Mouse (Mus musculus): ENCODE measurements at regions not wholly inside any gene's neighbourhood (a gene's known extent, or its start where the extent isn't known, plus 50 kb on each side); places are given as distances from the start of the nearest gene placed in this dataset.

DNA sequence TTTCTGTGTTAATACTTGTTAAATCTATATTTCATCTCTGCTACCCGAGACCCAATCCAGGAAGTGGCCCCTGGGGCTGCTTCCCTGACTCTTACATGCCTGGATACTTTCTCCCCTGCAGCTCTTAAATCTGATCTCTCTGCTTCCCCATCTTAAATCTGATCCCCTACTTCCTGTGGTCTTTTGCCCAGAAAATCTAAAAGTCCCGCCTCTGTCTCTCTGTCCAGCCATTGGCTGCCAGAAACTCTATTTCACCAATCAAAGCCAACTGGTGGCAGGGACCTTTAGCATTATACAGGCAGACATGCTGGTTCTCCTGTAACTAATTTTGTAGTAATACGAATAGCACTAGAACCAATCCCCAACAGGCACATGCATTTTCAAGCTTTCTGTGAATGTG lies 59.0 kb upstream of the Ccdc91 start:
- no peak for DNase-seq
- intact Hi-C loops (cut with DNase I): no loop called here

DNA sequence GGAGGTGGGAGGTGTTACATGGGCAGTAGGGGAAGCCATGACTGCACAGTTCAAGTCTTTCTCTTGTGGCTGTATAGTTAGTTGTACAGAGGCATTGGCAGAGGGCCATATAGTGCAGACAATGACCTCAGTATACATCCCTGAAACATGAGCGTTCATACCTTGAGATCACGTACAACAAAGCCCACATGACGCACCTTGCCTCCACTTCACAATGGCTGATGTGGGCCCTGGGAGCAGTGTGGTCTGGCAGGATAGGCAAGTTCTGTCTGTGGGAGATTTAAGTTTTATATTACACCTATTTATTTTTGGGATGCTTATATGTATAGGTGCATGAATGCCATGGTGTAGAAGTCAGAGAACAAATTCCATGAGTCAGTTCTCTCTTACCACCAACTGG lies 61.9 kb upstream of the Ccdc91 start:
- intact Hi-C loops (cut with DNase I): no loop called here
- DNase-seq: no peak

DNA sequence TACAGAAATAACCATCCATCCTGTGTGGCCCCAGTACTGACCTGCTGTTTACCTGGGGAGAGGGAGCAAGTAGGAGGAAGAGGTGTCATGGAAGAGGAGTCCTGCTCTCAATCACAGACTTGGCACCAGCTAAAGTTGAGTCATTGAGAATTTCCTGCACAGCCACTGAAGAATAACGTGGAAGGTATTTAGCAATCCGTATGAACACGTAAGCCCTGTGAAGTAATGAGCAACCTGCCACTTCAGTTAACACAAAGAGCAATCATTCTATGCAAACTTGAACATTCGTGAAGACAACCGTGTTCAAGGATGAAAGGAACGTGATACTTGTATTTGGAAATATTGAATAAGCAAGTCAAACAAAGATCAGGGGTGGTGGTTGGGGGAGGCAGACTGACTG lies 77.6 kb upstream of the Ccdc91 start:
- intact Hi-C loops (cut with DNase I): no loop called here
- no peak for DNase-seq

DNA sequence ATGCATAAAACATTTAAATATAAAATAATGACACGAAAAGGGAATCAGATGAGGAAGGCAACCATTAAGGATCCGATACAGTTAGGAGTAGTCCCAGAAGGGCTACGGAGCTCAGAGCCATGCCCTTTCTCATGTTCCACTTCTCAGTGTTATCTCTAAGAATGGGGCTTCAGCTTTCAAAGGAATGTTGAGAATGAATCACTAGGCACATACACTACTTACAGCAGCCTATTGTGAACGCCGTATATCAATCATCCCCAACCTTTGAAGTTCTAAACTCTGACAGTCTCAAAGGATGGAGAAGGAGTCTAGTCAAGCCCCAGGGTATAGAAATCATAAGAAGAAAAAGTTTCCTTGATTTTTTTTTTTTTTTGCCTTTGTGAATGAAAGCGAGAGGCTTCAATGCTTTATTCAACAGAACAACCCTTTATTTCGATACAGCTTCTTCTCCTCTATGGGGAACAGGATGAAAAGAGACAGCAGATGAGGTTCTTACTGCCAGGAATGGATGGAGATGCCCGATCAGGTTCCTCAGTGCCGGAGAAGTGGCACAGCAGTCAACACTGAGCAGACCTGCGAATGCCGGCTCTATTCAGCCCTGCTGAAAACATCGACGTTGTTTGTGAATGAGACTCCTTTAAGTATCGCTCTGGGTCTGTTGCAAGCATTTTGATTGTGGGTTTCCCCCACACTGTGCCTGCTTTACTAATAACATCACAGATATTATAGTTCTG lies 84.0 kb upstream of the Ccdc91 start:
- intact Hi-C loops (cut with DNase I): no loop called here
- DNase-seq: no peak

DNA sequence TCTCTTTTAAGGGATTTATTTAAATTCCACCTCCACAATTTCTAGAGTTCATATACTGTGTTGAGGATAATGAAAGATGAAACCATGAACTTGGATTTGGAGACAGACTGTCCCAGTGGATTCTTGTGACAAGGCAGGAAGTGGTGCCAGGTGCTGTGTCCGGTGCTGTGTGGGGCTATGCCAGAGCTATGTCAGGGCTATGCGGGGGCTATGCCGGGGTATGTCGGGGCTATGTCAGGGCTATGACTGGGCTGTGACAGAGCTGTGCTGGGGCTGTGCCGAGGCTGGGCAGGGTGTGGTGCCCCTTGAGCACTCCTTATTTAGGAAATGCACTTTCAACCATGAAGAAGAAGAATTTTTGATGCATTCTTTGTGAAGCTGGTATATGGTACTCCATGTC lies 85.1 kb upstream of the Ccdc91 start:
- no peak for DNase-seq
- intact Hi-C loops (cut with DNase I): no loop called here

DNA sequence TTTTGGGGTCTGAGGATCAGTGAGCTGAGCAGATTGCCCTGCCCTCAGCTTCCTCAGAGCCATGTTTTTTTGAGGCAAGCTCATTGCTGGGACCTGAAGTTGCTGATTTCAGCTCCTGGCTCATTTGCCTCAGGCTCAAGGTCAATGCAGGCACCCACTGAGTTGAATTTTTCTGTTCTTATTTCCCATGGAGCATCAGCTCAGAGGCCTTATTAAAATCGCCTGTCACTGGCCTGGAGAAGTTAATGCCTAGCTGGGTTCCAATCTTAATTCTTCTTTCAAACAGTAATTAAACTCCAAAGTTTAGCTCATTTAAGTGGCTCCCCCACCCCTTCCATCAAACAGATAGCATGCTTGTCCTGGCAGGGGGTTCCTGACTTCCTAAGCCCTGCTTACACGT lies 86.9 kb upstream of the Ccdc91 start:
- intact Hi-C loops (cut with DNase I): no loop called here
- DNase-seq: no peak

DNA sequence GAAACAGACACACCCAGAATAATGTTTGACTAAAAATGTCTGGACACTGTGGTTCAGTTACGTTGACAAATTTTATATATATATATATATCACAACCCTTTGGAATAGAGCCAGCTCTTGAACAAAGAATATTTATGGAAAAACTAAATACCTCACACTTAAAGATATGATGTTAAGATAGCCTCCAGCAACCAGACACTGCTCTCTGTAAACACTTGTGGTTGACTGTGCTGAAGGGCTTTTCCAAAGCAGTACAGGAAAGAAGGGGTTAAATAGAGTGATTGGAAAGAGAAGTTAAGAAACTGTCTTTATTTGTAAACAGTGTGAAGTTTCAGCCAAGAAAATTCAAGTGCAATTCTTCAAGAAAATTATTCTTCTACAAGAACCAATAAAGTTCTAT lies 90.0 kb upstream of the Ccdc91 start:
- intact Hi-C loops (cut with DNase I): no loop called here
- no peak for DNase-seq

DNA sequence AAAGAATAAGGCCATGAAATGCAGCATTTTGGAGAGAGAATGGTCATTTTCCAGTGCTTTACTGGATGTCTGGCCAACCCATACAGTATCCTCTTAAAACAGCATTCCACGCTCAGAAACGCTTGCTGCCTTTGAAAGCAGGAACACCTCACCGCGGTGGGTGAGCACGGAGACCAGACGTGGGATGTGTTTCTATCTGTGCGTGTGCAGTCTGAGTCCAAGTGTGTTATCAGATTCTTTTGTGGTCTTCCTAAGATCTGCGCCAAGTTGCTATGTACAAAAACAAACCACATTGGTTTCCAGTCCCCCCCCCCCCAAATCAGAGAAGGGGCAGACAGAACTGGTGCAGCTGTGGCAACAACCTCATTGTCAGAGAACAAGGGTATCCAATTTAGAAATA lies 95.1 kb upstream of the Ccdc91 start:
- intact Hi-C loops (cut with DNase I): no loop called here
- no peak for DNase-seq

DNA sequence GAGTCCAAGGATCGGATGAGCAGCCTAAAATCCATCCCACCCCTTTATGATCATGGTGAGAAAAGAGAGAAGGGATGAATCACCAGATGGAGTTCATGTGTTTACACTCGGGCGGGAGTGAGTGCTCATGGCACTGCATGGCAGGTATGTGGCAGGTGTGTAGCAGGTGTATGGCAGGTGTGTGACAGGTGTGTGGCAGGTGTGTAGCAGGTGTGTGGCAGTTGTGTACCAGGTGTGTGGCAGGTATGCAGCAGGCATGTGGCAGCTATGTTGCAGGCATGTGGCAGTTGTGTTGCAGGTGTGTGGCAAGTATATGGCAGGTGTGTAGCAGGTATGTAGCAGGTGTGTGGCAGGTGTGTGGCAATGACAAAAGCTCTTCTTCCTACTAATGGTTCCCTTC lies 97.9 kb upstream of the Ccdc91 start:
- no peak for DNase-seq
- intact Hi-C loops (cut with DNase I): no loop called here

DNA sequence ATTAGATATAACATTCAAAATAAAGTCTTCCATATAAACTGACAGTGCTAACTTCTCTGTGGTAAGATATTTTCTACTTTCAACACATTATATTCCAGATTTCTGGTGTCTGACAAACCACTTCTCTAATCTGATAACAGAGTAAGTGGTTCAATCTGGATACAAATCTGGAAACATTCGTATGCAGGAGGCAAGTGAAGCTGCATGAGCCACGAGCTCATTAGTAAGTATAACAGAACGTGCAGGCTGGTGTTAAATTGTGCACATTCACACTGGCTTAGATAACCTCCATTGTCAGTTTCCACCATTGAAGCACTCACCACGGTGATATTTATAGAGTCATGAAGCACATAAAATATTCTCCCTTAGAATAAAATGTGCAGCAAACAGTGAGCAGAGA lies 103.9 kb upstream of the Ccdc91 start:
- DNase-seq: no peak
- intact Hi-C loops (cut with DNase I): no loop called here

DNA sequence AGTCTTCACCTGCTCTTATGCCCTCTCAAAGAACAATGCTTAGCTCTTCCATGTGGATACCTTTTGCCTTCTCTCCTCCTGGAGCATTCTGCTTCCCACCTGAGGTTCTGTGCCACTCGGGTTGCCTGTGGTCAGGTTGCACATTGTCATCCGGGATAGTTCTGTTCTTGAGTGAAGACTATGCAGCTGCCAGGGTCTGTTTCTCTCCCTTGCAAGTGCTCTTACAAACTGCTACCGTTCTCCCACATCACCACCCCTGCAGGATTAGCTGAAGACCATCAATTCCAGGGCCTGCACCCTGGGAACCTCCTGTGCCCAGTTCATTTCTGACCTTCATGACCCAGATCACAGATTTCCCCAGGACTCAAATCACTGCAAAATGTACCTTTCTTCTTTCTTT lies 104.3 kb upstream of the Ccdc91 start:
- no peak for DNase-seq
- intact Hi-C loops (cut with DNase I): no loop called here

DNA sequence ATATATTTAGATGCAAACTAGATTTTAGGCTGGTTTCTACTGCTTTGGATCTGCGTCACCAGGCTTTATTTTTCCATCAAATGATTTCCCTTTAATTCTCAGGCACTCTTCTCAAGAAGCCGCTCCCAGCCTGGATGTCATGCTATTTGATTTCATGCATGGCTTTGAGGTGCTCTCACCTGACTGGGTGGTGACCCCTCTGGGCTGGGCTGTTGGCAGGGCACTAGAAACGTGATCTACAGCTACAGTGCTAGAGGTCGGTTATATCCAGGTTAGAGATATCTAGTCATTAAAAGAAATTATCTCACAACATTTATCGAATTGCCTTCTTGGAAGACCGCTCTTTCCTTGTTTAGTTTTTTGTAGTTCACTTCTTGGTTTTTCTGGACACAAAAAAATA lies 98.9 kb upstream of the Pthlh start:
- intact Hi-C loops (cut with DNase I): no loop called here
- no peak for DNase-seq

DNA sequence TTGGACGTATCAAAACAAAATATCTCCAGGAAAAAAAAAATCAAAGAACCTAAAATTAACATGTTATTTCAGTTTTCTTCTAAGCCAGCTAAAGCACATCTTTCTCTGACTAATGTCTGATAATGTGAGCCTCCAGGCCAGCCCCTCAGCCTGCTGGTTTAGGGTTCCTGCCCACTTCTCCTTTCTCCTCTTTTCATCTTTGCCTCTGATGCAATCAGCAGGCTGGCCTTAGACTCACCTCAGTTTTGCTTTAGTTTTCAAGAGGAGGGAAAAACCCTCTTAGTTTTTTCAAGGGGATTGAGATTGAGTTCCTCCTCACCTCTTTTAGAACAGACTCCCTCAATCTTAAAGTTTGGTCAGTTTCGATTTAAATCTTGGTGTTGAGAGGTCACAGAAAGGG lies 93.0 kb upstream of the Pthlh start:
- intact Hi-C loops (cut with DNase I): no loop called here
- no peak for DNase-seq

DNA sequence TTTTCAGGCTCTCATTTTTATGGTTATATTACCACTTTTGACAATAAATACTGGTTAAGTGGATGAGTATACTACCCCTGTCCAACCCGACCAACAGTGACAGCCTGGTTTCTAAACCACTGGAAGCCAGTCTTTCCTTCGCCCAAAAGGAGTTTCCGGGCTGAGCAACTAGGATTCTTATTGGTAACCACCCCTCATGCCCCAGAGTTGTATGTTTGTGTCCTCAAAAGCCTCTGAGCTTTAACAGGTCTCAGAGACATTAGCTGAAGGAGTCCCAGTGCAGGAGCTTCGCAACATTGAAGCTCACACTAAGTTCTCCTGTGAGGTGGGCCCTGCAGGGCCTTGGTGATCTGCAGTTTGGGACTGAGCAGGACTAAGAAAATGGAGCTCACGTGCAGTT lies 92.6 kb upstream of the Pthlh start:
- intact Hi-C loops (cut with DNase I): no loop called here
- DNase-seq: no peak

DNA sequence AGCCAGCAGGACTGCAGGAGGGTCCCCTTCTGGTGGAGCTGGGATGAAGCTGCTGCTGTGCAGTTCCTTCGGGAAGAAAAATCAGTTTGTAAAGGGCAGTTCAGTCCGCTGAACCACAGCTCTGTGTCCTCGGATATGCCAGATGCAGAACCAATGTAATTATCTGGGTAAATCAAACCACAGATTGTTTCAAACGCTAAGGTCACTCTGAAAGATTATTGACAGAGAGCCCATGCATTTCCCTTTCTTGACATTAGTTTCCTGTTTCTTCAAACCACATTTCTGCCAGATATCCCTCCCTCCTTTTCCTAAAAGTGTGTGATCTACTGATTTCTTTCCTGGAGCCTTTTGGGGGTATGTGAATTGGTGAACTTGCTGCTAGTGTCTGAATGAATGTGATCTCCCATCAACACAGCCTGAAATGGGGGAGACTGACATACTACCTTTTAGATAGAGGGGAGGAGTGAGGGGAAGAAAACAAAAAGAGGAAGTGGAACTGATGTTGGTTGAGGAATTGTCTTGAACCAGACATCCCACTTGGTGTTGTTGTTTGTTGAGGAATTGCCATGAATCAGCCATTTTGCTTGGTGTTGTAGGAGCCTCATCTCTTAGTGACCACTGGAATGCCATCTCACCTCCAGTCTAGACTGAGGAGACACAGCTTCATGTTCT lies 85.7 kb upstream of the Pthlh start:
- DNase-seq: no peak
- intact Hi-C loops (cut with DNase I): no loop called here

DNA sequence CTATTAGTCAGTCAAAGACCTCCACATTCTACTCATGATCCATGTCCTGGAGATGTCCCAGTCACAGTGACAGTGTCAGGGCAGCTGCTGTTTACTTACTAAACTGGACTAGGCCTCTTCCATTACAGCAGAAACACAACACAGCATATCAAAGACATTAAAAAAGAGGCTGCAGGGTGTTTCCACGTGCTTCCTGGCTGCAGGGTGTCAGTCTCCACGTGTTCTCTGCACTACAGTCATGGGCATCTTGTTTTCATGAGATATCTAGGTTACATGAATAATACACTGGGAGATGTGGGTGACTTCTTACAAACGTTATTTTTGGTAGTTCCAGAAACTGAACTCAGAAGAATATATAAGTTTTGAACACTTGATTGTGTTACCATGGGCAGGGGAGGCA lies 84.6 kb upstream of the Pthlh start:
- intact Hi-C loops (cut with DNase I): no loop called here
- no peak for DNase-seq

DNA sequence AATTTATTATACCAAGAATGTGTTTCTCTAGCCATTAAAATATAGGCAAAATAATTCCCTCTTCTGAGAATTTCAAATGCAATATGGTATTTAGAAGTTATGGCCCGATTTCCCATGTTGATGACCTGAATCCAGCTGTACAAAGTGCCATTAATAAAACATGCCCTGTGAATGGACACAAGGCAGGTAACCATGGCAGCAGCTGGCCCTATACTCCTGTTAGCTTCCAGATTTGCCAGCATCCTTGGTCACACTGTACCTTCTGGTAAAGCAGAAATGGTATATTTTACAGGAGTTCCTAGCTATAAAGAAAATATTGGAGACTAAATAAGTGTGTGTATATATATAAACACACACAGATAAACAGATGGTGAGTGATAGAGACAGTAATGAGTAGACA lies 77.1 kb upstream of the Pthlh start:
- intact Hi-C loops (cut with DNase I): no loop called here

DNA sequence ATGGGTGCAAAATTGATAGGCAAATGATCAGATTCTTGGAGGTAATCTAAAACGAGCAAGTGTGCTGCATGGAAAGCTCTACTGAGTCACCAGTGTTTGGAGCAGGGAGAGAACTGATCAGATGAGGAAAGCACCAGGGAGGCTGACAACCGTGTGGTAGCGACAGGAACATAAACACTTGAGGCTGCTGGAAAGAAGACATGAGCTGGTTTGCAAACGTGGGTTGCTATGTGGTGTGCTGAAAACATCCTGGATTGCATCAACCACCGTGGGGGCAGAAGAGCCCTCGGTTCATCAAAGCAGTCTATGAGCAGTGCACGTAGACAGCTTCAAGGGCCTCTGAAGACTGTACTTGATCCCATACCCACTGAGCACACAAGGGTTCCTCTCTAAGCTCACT lies 69.0 kb upstream of the Pthlh start:
- DNase-seq: no peak
- intact Hi-C loops (cut with DNase I): no loop called here

More for the DNA sequence above, 77.1 kb upstream of the Pthlh start:
- no peak for DNase-seq

DNA sequence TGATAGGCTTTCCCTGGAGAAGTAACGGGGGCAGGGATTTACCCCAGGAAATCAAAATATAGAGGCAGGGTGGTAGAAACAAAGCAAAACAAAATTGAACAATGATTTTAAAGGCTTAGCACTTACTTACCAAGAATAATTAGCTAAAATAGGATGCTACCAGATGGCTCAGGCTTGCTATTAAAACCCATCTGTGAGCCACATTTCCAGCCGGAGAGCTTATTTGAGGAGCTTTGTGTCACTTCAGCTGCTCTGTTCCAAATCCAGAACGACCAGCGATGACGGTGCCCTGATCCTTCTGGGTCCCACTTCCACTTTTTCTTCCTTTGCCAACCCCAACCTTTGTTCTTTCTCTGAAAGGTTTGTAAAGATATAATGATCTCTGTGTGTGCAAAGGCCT lies 65.2 kb upstream of the Pthlh start:
- no peak for DNase-seq
- intact Hi-C loops (cut with DNase I): no loop called here

DNA sequence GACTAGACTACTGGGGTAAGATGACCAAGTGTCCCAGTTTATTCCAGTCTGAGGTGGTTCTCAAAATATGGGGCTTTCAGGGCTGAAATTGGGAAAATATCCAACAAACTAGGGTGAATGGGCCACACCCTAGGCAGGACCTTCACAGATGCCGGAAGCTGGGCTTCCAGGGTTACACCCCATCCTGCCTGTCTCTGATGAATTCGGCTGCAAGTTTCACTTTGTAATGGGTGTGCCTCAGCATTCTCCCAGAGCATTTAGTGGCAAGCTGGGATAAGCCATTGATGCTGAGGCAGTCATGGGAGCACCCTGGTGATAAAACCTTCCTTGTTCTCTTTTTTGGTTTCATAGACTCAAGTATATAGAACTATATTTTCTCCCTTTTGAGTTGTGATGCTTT lies 60.4 kb upstream of the Pthlh start:
- DNase-seq: no peak
- intact Hi-C loops (cut with DNase I): no loop called here

DNA sequence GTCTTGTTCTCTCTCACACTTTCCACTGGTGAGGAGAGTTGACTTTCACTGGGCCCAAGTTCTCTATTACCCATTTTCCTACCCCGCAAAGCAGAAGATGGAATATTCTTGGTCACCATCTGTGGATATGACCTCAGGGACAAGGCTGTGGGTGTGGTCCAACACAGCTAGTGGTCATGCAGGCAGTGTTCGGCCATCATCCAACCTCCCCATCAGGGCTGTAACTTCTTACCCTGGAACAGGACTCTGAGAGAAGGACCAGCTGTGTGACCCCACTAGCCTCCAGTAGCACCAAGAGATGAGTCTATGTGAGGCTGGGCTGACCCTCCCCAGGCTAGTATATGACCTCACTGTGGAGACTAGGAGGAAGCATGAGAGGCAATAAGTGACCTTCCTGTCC lies 54.1 kb upstream of the Pthlh start:
- DNase-seq: peak; percentile 5 to 32
- intact Hi-C loops (cut with DNase I): no loop called here

DNA sequence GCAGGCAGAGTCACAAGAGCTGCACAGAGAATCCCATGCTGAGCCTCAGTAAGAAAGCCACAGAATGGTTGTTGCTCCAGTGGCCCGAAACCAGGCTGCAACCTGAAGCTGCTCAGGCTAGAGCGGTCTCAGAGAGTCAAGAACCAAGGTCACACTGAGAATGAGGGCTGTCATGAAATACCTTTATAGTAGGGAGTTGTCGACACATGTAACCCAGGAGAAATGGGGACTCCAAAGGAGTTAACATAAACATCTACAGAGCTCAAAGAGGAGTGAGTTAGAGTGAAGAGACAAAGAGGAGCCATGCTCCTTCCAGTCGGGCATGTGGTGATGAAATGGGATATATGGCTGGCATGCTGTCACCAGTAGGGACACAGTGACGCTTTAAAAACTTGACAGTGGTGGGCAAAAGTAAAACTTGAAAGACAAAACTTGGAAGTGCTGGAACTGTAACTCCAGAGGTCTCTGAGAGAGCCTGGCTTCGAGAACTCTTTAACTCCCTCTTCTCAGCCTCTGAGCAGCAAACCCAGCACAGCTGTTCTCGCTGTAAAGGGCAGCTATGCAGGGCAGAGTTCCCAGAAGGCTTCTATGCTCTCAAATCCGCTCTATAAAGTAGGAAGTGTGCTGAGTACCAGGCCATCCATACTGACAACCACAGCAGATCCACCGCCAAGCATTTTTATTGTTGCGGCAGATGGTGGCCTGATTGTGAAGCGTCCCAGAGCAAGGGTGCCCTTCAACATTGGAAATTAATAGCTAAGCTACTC lies 52.9 kb upstream of the Pthlh start:
- intact Hi-C loops (cut with DNase I): no loop called here
- no peak for DNase-seq
